Comparison of ENCODE assay signal across 8 mouse cellular contexts in genomic region chr12:16591453-16592200, GRCm38 (mm10). TPM values are rescaled to one million over a fixed set of nuclear protein-coding genes. Genes with fewer than 3 reads are reported as not detected.
DNase-seq lines count a peak whose midpoint lies in the region; ATAC-seq and TF ChIP-seq lines count a peak whose summit lies in the region.

No protein-coding gene starts in this region.

- no peaks in the 10 kb centered on the region for H3K36me3 ChIP-seq in hindbrain, embryonic 16.5 days (ENCODE audit: control insufficient read depth, insufficient read depth, low read length)
- no peaks in the 10 kb centered on the region for H3K36me3 ChIP-seq in macrophage (ENCODE audit: inconsistent target)

- intact Hi-C loops in left cerebral cortex, adult 2 months (cut with DNase I) = no loop called here

- peaks cover 18% of the 10 kb centered on the region; the same call in 1 of the 2 replicates for H3K79me2 ChIP-seq in macrophage (ENCODE audit: inconsistent target)

- TF ChIP-seq CTCF in left cerebral cortex, adult 2 months (IDR thresholded peaks at IDR 0.05) = peak; percentile 2; the same call in 1 of the 2 replicates

- peak; percentile 91 for DNase-seq in R1 (ENCODE audit: low read depth, low spot score)
- DNase-seq in cerebellum, postnatal 10 days = peak; percentile 91 to 95
- DNase-seq in gastrocnemius, adult 18-20 months (ENCODE audit: low spot score) = peak; percentile 74
- peak; percentile 79 to 86 for DNase-seq in left cerebral cortex, adult 2 months (ENCODE audit: extremely low spot score in 1 of 2, low spot score in 2 of 2)
- peak; percentile 67 for DNase-seq in retina, postnatal 7 days (ENCODE audit: low read depth, low spot score)
- DNase-seq in urinary bladder, adult 18-20 months (ENCODE audit: low spot score in 2 of 2) = peak; percentile 81 to 83

- no peaks in the 10 kb centered on the region for H3K9me3 ChIP-seq in hindbrain, embryonic 16.5 days (ENCODE audit: control insufficient read depth, low read length)

- H3K27me3 ChIP-seq in hindbrain, embryonic 16.5 days (replicated peaks; ENCODE audit: control insufficient read depth, insufficient read depth, low read length) = no peaks in the 10 kb centered on the region

- peak overlapping the region; percentile 62 for H3K4me2 ChIP-seq in hindbrain, embryonic 16.5 days (ENCODE audit: low read length)

- peak; percentile 79 for ATAC-seq in hindbrain, embryonic 16.5 days

- peak overlapping the region; percentile 52 for H3K9ac ChIP-seq in hindbrain, embryonic 16.5 days (ENCODE audit: low read depth, low read length)

- H3K4me3 ChIP-seq in hindbrain, embryonic 16.5 days (ENCODE audit: low read length) = peak overlapping the region; percentile 44
- H3K4me3 ChIP-seq in left cerebral cortex, adult 2 months = peak overlapping the region; percentile 48
- 0 out of 2 replicates have a peak overlapping the region, but pooled peaks have one; percentile 0 for H3K4me3 ChIP-seq in macrophage (ENCODE audit: inconsistent target)

- H3K27ac ChIP-seq in hindbrain, embryonic 16.5 days (ENCODE audit: low read depth, low read length) = peak overlapping the region; percentile 58
- peak overlapping the region; percentile 78 for H3K27ac ChIP-seq in left cerebral cortex, adult 2 months
- no peak overlapping the region for H3K27ac ChIP-seq in macrophage

- peaks cover 35% of the 10 kb centered on the region for H3K4me1 ChIP-seq in hindbrain, embryonic 16.5 days (ENCODE audit: control insufficient read depth, insufficient read depth, low read depth, low read length)

- 6% methylated on average over 15 of the region's 15 CpGs for WGBS in hindbrain, embryonic 16.5 days
- 10% methylated on average over 15 of the region's 15 CpGs for WGBS in macrophage (ENCODE audit: missing documents)

RNA-seq across cellular contexts. Expression of gene Lpin1, which starts 19.1 kb away (rescaled TPM):
- total RNA-seq in gastrocnemius, adult 18-20 months (2021) = 100 to 1,000 TPM; 212 to 245 TPM
- polyA plus RNA-seq in hindbrain, embryonic 16.5 days (2015; fragmentation: Nextera tagmentation; extraction: Ambion mirVana) = 14.8 and 18.0 TPM in 2 replicates
- total RNA-seq in left cerebral cortex, adult 2 months (2021) = 10 to 100 TPM; 21.6 to 26.6 TPM
- total RNA-seq in macrophage (2018; cell fraction: chromatin; rRNA removed) = 100 to 1,000 TPM in 1 of 26 experiments, 10 to 100 TPM in 15, 1 to 10 TPM in 10; 1.8 to 100 (median 16.6) TPM
- 10 to 100 TPM in 13 of 26 experiments, 1 to 10 TPM in 13; 3.0 to 40.8 (median 10.1) TPM for total RNA-seq in macrophage (2018; cell fraction: cytosol; rRNA removed)
- 10 to 100 TPM in 13 of 26 experiments, 1 to 10 TPM in 13; 1.7 to 65.1 (median 9.1) TPM for total RNA-seq in macrophage (2018; cell fraction: nucleus; rRNA removed)
- 6.7 to 25.9 TPM (median 21.7 TPM) in 3 replicates for polyA plus RNA-seq in macrophage (2018)

Comparison
In these comparisons a context has a peak if more than half of its experiments do, and no peak if none do; other contexts are left out.
1. RNA of gene Lpin1, which starts 19.1 kb away (total RNA-seq): 212 to 245 TPM in gastrocnemius, adult 18-20 months; 21.6 to 26.6 TPM in left cerebral cortex, adult 2 months; every median in the first group is over 4 times any median in the second.
2. Peak in every context shown above with its lines, with median percentiles within 50 percentile points of each other: DNase-seq and H3K4me3 ChIP-seq.